Mouse (Mus musculus): ENCODE measurements around the gene Set. TPM values are rescaled to one million over a fixed set of nuclear protein-coding genes. Genes with fewer than 3 reads are reported as not detected.

Gene Set
- polyA plus RNA-seq, 1 experiment, result 312 TPM

- Histone ChIP-seq H3K4me3 (ENCODE audit: insufficient read depth, poor library complexity, severe bottlenecking) (peak overlapping the region; percentile 90), H3ac (ENCODE audit: control insufficient read depth, insufficient read length, low read depth) (peak overlapping the region; percentile 97), H3K79me2 (ENCODE audit: control insufficient read depth, insufficient read depth) (peaks cover 56% of the 10 kb centered on the region), H3K36me3 (ENCODE audit: control insufficient read depth, insufficient read depth) (peaks cover under 1% of the 10 kb centered on the region), H3K79me3 (ENCODE audit: low read depth) (peaks cover 40% of the 10 kb centered on the region), H3K27me3 (ENCODE audit: control insufficient read depth, insufficient read depth, insufficient read length) (no peaks in the 10 kb centered on the region)
- TF ChIP-seq MYOG (IDR thresholded peaks at IDR 0.05; ENCODE audit: control insufficient read depth, extremely low read depth, insufficient read length) (no peak), FOSL1 (IDR thresholded peaks at IDR 0.05; ENCODE audit: insufficient read depth, low read length, poor library complexity, severe bottlenecking) (no peak), CTCF (IDR thresholded peaks at IDR 0.05; ENCODE audit: control insufficient read depth, insufficient read depth, insufficient read length) (no peak), USF1 (IDR thresholded peaks at IDR 0.05; ENCODE audit: low read depth) (peak; percentile 88), MAX (IDR thresholded peaks at IDR 0.05) (peak; percentile 81), MYOD1 (IDR thresholded peaks at IDR 0.05; ENCODE audit: control insufficient read depth, insufficient read length, low read depth) (no peak), CEBPB (IDR thresholded peaks at IDR 0.05; ENCODE audit: low read depth) (no peak)
These were observed 5.3 kb downstream of the Set start for GRCm38 (mm10) chr2:30062249-30063093.

- Histone ChIP-seq H3K79me3 (ENCODE audit: low read depth) (peaks cover 48% of the 10 kb centered on the region), H3K4me3 (ENCODE audit: insufficient read depth, poor library complexity, severe bottlenecking) (peak overlapping the region; percentile 90), H3K36me3 (ENCODE audit: control insufficient read depth, insufficient read depth) (peaks cover 8% of the 10 kb centered on the region), H3K79me2 (ENCODE audit: control insufficient read depth, insufficient read depth) (peaks cover 64% of the 10 kb centered on the region), H3ac (ENCODE audit: control insufficient read depth, insufficient read length, low read depth) (peak overlapping the region; percentile 97), H3K27me3 (ENCODE audit: control insufficient read depth, insufficient read depth, insufficient read length) (no peaks in the 10 kb centered on the region)
- TF ChIP-seq MYOG (IDR thresholded peaks at IDR 0.05; ENCODE audit: control insufficient read depth, extremely low read depth, insufficient read length) (no peak), CEBPB (IDR thresholded peaks at IDR 0.05; ENCODE audit: low read depth) (no peak), MAX (IDR thresholded peaks at IDR 0.05) (no peak), MYOD1 (IDR thresholded peaks at IDR 0.05; ENCODE audit: control insufficient read depth, insufficient read length, low read depth) (no peak)
These were observed 6.1 kb downstream of the Set start for GRCm38 (mm10) chr2:30063235-30063634.

GRCm38 (mm10) chr2:30063791-30064190, 6.6 kb downstream of the Set start:
- Histone ChIP-seq H3K4me3 (ENCODE audit: insufficient read depth, poor library complexity, severe bottlenecking) (peak overlapping the region; percentile 90), H3K27me3 (ENCODE audit: control insufficient read depth, insufficient read depth, insufficient read length) (no peaks in the 10 kb centered on the region)

GRCm38 (mm10) chr2:30064298-30064697, 7.1 kb downstream of the Set start:
- peaks cover 19% of the 10 kb centered on the region for H3K36me3 ChIP-seq (ENCODE audit: control insufficient read depth, insufficient read depth)
- no peaks in the 10 kb centered on the region for H3K27me3 ChIP-seq (ENCODE audit: control insufficient read depth, insufficient read depth, insufficient read length)
- H3K79me2 ChIP-seq (ENCODE audit: control insufficient read depth, insufficient read depth), result peaks cover 74% of the 10 kb centered on the region
- peaks cover 58% of the 10 kb centered on the region for H3K79me3 ChIP-seq (ENCODE audit: low read depth)
- TF ChIP-seq USF1 (IDR thresholded peaks at IDR 0.05; ENCODE audit: low read depth) (no peak), CEBPB (IDR thresholded peaks at IDR 0.05; ENCODE audit: low read depth) (no peak), MYOG (IDR thresholded peaks at IDR 0.05; ENCODE audit: control insufficient read depth, extremely low read depth, insufficient read length) (no peak), CTCF (IDR thresholded peaks at IDR 0.05; ENCODE audit: control insufficient read depth, insufficient read depth, insufficient read length) (no peak), FOSL1 (IDR thresholded peaks at IDR 0.05; ENCODE audit: insufficient read depth, low read length, poor library complexity, severe bottlenecking) (no peak), MAX (IDR thresholded peaks at IDR 0.05) (no peak), MYOD1 (IDR thresholded peaks at IDR 0.05; ENCODE audit: control insufficient read depth, insufficient read length, low read depth) (no peak)
- H3ac ChIP-seq (ENCODE audit: control insufficient read depth, insufficient read length, low read depth), result no peak overlapping the region
- H3K4me3 ChIP-seq (ENCODE audit: insufficient read depth, poor library complexity, severe bottlenecking), result peak overlapping the region; percentile 90

More at GRCm38 (mm10) chr2:30063791-30064190, 6.6 kb downstream of the Set start:
- Histone ChIP-seq H3K79me3 (ENCODE audit: low read depth) (peaks cover 53% of the 10 kb centered on the region), H3K79me2 (ENCODE audit: control insufficient read depth, insufficient read depth) (peaks cover 69% of the 10 kb centered on the region), H3K36me3 (ENCODE audit: control insufficient read depth, insufficient read depth) (peaks cover 14% of the 10 kb centered on the region), H3ac (ENCODE audit: control insufficient read depth, insufficient read length, low read depth) (peak overlapping the region; percentile 97)
- no peak for TF ChIP-seq MYOG (IDR thresholded peaks at IDR 0.05; ENCODE audit: control insufficient read depth, extremely low read depth, insufficient read length)
- no peak for TF ChIP-seq MYOD1 (IDR thresholded peaks at IDR 0.05; ENCODE audit: control insufficient read depth, insufficient read length, low read depth)
- no peak for TF ChIP-seq USF1 (IDR thresholded peaks at IDR 0.05; ENCODE audit: low read depth)
- no peak for TF ChIP-seq CEBPB (IDR thresholded peaks at IDR 0.05; ENCODE audit: low read depth)
- no peak for TF ChIP-seq MAX (IDR thresholded peaks at IDR 0.05)
- TF ChIP-seq CTCF (IDR thresholded peaks at IDR 0.05; ENCODE audit: control insufficient read depth, insufficient read depth, insufficient read length), result no peak
- TF ChIP-seq FOSL1 (IDR thresholded peaks at IDR 0.05; ENCODE audit: insufficient read depth, low read length, poor library complexity, severe bottlenecking), result no peak

- H3ac ChIP-seq (ENCODE audit: control insufficient read depth, insufficient read length, low read depth), result peak overlapping the region; percentile 91
- H3K79me3 ChIP-seq (ENCODE audit: low read depth), result peaks cover 71% of the 10 kb centered on the region
- H3K4me3 ChIP-seq (ENCODE audit: insufficient read depth, poor library complexity, severe bottlenecking), result peak overlapping the region; percentile 97
- H3K36me3 ChIP-seq (ENCODE audit: control insufficient read depth, insufficient read depth), result peaks cover 34% of the 10 kb centered on the region
- H3K27me3 ChIP-seq (ENCODE audit: control insufficient read depth, insufficient read depth, insufficient read length), result no peaks in the 10 kb centered on the region
- peaks cover 89% of the 10 kb centered on the region for H3K79me2 ChIP-seq (ENCODE audit: control insufficient read depth, insufficient read depth)
- TF ChIP-seq MYOD1 (IDR thresholded peaks at IDR 0.05; ENCODE audit: control insufficient read depth, insufficient read length, low read depth) (no peak), MAX (IDR thresholded peaks at IDR 0.05) (peak; percentile 82), CTCF (IDR thresholded peaks at IDR 0.05; ENCODE audit: control insufficient read depth, insufficient read depth, insufficient read length) (no peak), MYOG (IDR thresholded peaks at IDR 0.05; ENCODE audit: control insufficient read depth, extremely low read depth, insufficient read length) (no peak), USF1 (IDR thresholded peaks at IDR 0.05; ENCODE audit: low read depth) (peak; percentile 88)
These were observed 9.1 kb downstream of the Set start for GRCm38 (mm10) chr2:30066046-30066901.
